Mouse (Mus musculus) heart, embryonic 10.5 days (tissue): Measurements from ENCODE around the gene Rnd3. TPM values are rescaled to one million over a fixed set of nuclear protein-coding genes. Genes with fewer than 3 reads are reported as not detected.

Experiments
- DNase-seq: peaks from one replicate; pipeline ENCODE4 v3.0.0-alpha.2; 2017; ENCODE audit warnings: low spot score
- H3K27ac ChIP-seq: fragments of 300-500 bp; sonication (generic); 2 replicates; pipeline ENCODE4 v1.5.1; 2016; ENCODE audit warnings: mild to moderate bottlenecking
- H3K27me3 ChIP-seq: fragments of 300-500 bp; sonication (generic); 2 replicates; pipeline ENCODE4 v1.6.1; 2016; ENCODE audit warnings: mild to moderate bottlenecking; ENCODE audit not compliant: poor library complexity, insufficient read depth, severe bottlenecking
- H3K36me3 ChIP-seq: fragments of 300-500 bp; sonication (generic); 2 replicates; pipeline ENCODE4 v1.6.1; 2016; ENCODE audit warnings: mild to moderate bottlenecking, moderate library complexity
- H3K4me1 ChIP-seq: fragments of 300-500 bp; sonication (generic); 2 replicates; pipeline ENCODE4 v1.6.1; 2016; ENCODE audit warnings: mild to moderate bottlenecking
- H3K4me3 ChIP-seq: fragments of 300-500 bp; sonication (generic); 2 replicates; pipeline ENCODE4 v1.5.1; 2016; ENCODE audit warnings: mild to moderate bottlenecking, moderate library complexity
- H3K9me3 ChIP-seq: fragments of 300-500 bp; sonication (generic); 2 replicates; pipeline ENCODE4 v1.6.1; 2016; ENCODE audit warnings: mild to moderate bottlenecking, moderate library complexity
- WGBS: fragments of 180-500 bp; shearing (Covaris S2); methylation state at CpG from one replicate; pipeline ENCODE4 v1.1.7; 2016; 5-methylcytosine and 5-hydroxymethylcytosine counted together
- polyA plus RNA-seq: library from polyadenylated mRNA; unstranded; fragments of >200 nt; fragmentation: Nextera tagmentation; extraction: Ambion mirVana; gene quantifications from 2 replicates; pipeline ENCODE4 v1.2.1, GENCODE M21; 2016

Rnd3 gene
- 35.7 and 56.8 TPM in 2 replicates for polyA plus RNA-seq

DNA sequence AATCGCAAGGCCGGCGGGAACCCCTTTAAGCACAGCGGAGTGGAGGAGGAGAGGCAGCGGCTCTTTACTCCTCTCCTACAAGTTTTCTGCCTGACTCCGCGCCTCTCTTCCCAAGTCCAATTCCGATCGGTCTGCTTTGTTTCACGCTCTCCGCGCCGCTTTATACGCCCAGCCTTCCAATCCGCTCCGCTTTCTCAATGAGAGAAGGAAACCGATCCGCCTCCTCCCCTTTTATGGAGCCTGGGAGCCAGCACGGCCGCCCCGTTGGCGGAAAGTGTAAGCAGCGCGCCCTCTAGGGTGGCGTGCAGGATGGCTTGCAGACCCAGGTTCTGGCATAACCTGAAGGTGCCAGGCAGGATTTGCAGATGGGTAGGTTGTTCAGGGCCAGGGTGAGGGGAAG lies at the start of gene Rnd3:
Gene Rnd3 (minus strand): TSS at position 137 of the 400 bp plus-strand sequence.
- Histone ChIP-seq H3K27me3 (peaks cover 30% of the 10 kb centered on the region), H3K4me3 (peak within 1 kb of the TSS; percentile 92), H3K36me3 (no peaks in the 10 kb centered on the region), H3K27ac (peak within 1 kb of the TSS; percentile 97), H3K9me3 (no peaks in the 10 kb centered on the region), H3K4me1 (peaks cover 26% of the 10 kb centered on the region)
- WGBS = under 1% methylated on average over 25 of the region's 25 CpGs
- DNase-seq = peak; percentile 96

DNA sequence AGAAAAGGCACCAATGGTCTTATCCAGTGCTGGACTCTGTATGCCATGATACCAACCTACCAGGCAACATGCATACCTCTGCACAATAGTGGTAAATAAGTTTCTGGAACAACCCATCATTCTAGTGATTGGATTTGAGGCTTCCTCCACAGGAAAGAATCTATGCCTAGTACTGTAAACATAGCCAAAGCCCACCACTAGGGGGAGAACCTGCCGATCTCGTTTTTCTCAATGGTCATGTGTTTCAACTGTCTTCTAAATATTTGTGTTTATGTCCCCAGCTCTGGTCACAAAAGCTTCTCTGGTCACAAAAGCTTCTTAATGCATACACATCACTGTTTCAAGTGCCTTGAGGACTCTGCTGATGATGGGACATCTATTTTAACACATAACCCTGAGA lies 43.4 kb upstream of the Rnd3 start:
- 64% methylated on average over 2 of the region's 2 CpGs for WGBS
- DNase-seq = no peak
- no peak overlapping the region for H3K27ac ChIP-seq
- no peaks in the 10 kb centered on the region for H3K27me3 ChIP-seq
- H3K36me3 ChIP-seq = no peaks in the 10 kb centered on the region
- no peaks in the 10 kb centered on the region for H3K4me1 ChIP-seq
- H3K9me3 ChIP-seq = no peaks in the 10 kb centered on the region
- H3K4me3 ChIP-seq = no peak overlapping the region

DNA sequence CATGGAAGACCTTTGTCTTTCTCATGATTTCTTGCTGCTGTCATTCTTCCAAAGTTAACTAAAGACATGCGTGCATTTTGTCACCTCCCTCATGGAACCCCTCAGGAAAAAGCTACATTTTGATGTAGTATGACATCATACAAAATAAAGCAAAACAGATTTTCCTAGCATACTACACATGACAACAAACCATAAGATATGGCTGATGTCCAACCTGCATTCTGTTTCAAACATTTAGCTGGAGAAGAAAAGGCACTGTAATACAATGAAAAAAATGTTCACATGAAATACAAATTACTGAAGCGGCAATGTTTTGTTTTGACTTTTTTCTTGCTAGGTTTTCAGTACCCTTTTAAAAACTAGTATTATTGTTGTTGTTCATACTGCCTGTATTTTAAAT lies 36.9 kb upstream of the Rnd3 start:
- Histone ChIP-seq H3K4me3 (no peak overlapping the region), H3K36me3 (no peaks in the 10 kb centered on the region), H3K27me3 (no peaks in the 10 kb centered on the region), H3K27ac (no peak overlapping the region), H3K9me3 (no peaks in the 10 kb centered on the region), H3K4me1 (no peaks in the 10 kb centered on the region)
- no peak for DNase-seq
- 89% methylated on average over 2 of the region's 2 CpGs for WGBS

DNA sequence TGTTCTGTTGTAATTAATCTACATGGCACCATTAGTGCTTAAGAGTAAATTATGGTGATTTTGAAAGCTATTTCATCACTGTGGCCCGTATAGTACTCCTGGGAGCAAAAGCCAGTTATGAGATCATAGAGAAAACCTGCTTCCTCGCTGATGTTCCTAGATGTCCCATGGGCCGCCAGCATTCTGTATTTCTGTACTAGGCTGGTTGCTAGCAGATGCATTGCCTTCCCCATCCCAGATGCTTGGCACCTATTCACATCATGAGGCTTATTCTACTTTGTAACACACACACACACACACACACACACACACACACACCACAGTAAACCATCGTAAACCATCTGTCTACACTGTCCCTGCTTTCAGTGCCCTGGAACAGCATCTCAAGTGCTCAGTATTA lies 34.1 kb upstream of the Rnd3 start:
- no peaks in the 10 kb centered on the region for H3K36me3 ChIP-seq
- DNase-seq = no peak
- no peak overlapping the region for H3K4me3 ChIP-seq
- WGBS = 87% methylated on average over 4 of the region's 4 CpGs
- no peak overlapping the region for H3K27ac ChIP-seq
- H3K9me3 ChIP-seq = no peaks in the 10 kb centered on the region
- no peaks in the 10 kb centered on the region for H3K4me1 ChIP-seq
- no peaks in the 10 kb centered on the region for H3K27me3 ChIP-seq

DNA sequence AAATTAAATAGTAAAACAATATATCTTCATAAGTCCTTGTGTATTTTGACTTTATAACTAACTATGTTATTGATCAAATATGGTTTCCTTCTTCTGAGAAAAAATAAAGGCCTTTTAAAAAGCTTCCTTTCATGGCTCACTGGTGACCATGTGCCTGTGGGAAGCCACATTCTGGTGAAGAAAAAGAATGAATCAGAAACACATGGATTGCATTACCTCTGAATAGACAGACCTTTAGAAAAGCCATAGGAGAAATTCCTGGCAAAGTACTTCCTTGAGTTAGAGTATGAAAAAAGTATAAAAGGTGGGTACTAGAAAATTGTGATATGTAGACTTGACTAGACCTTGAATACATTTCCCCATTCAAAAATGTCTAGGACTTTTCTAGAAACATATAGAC lies 32.5 kb upstream of the Rnd3 start:
- Histone ChIP-seq H3K36me3 (no peaks in the 10 kb centered on the region), H3K4me1 (peaks cover 5% of the 10 kb centered on the region; the same call in 1 of the 2 replicates), H3K27ac (no peak overlapping the region), H3K4me3 (no peak overlapping the region), H3K9me3 (no peaks in the 10 kb centered on the region), H3K27me3 (no peaks in the 10 kb centered on the region)
- no peak for DNase-seq

DNA sequence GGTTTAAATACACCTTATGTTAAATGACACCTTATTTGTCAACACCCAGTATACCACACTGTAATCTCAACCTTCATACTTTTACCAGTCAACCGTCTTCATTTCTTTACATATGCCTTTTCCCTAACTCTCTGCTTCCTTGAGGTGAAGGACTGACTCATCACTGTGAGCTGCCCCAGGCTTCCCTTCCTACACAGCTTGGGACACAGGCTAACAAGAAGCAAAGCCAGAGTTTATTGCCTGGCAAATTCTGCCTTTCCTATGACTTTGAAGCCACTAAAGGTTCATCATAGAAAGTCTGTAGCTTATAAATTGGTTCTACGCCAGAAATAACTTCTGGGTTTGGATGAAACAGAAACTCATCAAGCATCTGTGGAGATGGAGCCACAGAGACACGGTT lies 30.2 kb upstream of the Rnd3 start:
- no peaks in the 10 kb centered on the region for H3K9me3 ChIP-seq
- no peak for DNase-seq
- no peaks in the 10 kb centered on the region for H3K27me3 ChIP-seq
- no peaks in the 10 kb centered on the region for H3K36me3 ChIP-seq
- H3K27ac ChIP-seq = no peak overlapping the region
- H3K4me3 ChIP-seq = no peak overlapping the region
- WGBS = 68% methylated on average over 3 of the region's 3 CpGs
- H3K4me1 ChIP-seq = peaks cover 5% of the 10 kb centered on the region; the same call in 1 of the 2 replicates

DNA sequence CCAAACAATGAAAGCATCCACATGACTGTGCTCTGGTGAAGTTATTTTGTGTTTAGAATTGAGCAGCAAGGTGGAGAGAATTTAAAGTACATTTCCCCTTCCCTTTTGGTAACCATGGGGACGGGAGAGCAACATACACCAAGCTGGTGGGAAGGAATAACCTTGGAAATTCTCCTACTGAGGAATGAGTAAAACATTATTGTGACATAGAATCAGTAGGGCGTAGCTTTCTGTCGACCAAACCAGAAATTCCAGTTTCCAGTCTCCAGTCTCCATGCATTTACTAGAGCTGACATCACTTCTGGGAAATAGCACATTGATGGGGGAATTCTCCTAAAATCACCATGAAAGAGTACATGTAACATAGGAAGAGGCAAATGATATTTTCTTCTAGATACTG lies 28.7 kb upstream of the Rnd3 start:
- Histone ChIP-seq H3K36me3 (no peaks in the 10 kb centered on the region), H3K9me3 (no peaks in the 10 kb centered on the region), H3K27me3 (no peaks in the 10 kb centered on the region), H3K27ac (no peak overlapping the region), H3K4me1 (peaks cover 5% of the 10 kb centered on the region; the same call in 1 of the 2 replicates), H3K4me3 (no peak overlapping the region)
- no peak for DNase-seq
- WGBS = 78% methylated on average over 3 of the region's 3 CpGs

DNA sequence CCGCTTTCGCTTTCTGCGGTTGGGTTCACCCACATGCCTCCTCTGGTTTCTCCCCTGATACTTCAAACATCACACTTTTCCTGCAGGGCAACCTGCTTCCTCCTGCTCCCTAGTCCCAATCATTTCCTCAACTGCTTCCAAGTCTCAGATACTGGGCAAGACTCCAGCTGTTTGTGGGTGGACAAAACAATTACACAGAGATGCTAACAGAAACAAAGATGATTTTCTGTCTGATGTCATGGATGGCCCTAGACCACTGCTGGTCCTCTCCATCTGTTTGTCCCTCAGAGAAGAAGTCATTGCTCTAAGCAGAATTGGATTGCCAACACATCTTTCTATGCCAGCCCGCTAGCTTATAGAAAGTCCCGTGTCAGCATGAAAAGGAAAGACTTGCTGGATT lies 26.4 kb upstream of the Rnd3 start:
- H3K9me3 ChIP-seq = no peaks in the 10 kb centered on the region
- 89% methylated on average over 5 of the region's 5 CpGs for WGBS
- DNase-seq = no peak
- no peaks in the 10 kb centered on the region for H3K36me3 ChIP-seq
- H3K4me3 ChIP-seq = no peak overlapping the region
- peaks cover 5% of the 10 kb centered on the region; the same call in 1 of the 2 replicates for H3K4me1 ChIP-seq
- no peaks in the 10 kb centered on the region for H3K27me3 ChIP-seq
- H3K27ac ChIP-seq = no peak overlapping the region

DNA sequence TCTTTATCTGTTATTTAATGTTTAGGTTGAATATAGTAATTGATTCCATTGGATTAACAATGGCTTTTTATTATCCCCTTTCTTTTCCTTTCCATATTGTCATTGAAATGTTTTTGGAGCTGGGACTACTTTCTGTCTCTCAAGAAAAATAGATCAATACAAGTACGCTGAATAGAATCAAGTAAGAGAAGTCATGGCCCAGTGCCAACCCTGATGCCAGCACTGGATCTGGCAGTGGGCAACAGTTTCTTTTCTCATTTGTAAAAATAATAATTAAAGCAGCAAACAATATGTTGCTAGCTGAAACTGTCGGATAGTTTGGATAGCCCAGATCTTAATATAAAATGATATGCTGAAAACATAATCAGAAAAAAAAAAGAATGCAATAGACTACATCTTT lies 12.2 kb upstream of the Rnd3 start:
- H3K9me3 ChIP-seq = no peaks in the 10 kb centered on the region
- H3K4me3 ChIP-seq = no peak overlapping the region
- no peak overlapping the region for H3K27ac ChIP-seq
- 96% methylated on average over 2 of the region's 2 CpGs for WGBS
- DNase-seq = no peak
- H3K27me3 ChIP-seq = peaks cover 41% of the 10 kb centered on the region
- no peaks in the 10 kb centered on the region for H3K36me3 ChIP-seq
- H3K4me1 ChIP-seq = no peaks in the 10 kb centered on the region

DNA sequence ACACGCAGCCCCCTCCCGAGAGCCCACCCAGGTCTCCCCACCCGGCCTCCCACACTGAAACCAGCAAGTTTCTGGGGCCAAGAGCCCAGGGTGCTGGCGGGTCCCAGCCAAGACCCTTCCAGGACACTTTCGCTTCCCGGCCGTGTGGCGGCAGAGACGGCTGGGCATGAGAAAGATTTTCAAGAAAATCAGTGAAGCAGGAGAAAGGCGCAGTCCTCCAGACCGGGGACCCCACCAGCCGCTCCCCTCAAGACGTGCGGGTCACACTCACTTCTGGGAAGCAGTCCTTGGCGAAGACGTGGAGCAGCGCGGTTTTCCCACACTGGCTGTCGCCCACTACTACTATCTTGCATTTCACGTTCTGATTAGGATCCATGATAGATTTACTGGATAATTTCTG lies 457 bp downstream of the Rnd3 start:
- Histone ChIP-seq H3K4me3 (peak overlapping the region; percentile 92), H3K4me1 (peaks cover 27% of the 10 kb centered on the region), H3K36me3 (no peaks in the 10 kb centered on the region), H3K9me3 (no peaks in the 10 kb centered on the region), H3K27me3 (peaks cover 24% of the 10 kb centered on the region), H3K27ac (peak overlapping the region; percentile 97)
- 0% methylated on average over 20 of the region's 20 CpGs for whole genome bisulfite sequencing
- DNase-seq = peak; percentile 80

DNA sequence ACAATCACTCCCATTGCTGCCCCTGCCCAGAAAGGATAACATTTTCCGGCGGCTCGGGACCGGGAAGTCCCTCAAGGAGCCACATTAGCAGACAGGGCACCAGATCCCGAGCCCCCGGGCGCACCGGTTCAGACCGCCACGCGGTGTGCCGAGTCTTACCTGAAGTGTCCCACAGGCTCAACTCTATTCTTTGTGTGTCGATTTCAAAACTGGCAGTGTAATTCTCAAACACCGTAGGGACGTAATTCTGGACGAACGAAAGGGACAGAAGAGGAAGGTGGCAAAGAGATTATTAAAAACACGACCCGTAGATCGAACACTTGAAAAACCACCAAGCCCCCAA lies 875 bp downstream of the Rnd3 start:
- peak overlapping the region; percentile 97 for H3K27ac ChIP-seq
- peaks cover 31% of the 10 kb centered on the region for H3K4me1 ChIP-seq
- WGBS = under 1% methylated on average over 20 of the region's 20 CpGs
- H3K27me3 ChIP-seq = peaks cover 20% of the 10 kb centered on the region
- no peak for DNase-seq
- no peaks in the 10 kb centered on the region for H3K36me3 ChIP-seq
- H3K9me3 ChIP-seq = no peaks in the 10 kb centered on the region
- H3K4me3 ChIP-seq = peak overlapping the region; percentile 92

DNA sequence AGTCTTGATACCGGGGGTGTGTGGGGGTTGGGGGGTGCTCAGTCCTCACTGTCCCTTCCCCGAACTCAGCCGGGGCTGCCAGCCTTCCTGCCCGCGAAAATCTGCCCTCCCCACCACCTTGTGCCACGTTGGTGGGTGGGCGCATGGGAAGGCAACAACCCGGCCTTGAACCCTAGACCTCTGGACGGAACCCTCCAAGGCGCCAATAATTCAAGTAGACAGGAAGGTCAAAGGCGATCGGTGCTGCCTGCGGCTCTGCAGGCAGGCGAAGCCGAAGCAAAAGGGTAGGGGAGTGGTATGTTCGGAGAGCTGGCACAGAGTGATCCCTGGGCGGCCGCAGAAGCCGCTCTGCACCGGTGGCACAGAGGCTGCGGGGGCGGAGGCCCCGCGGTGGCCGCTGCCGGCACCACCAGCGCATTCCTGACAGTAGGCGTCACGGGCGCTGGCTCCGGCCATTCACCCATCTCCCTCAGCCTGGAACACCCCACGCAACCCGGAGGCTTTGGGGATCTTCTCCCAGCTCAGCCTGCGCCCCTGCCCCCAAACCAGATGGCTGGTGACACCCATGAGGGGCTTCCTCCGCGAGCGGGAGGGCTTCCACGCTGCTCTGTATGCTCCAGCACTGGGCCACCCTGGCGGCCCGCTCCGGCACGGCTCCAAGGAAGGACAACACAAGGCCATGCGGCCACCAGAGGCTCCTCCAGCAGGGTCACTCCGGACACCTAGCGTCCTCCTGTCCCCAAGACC lies 1.4 kb downstream of the Rnd3 start:
- no peaks in the 10 kb centered on the region for H3K9me3 ChIP-seq
- 0% methylated on average over 45 of the region's 45 CpGs for WGBS
- no peaks in the 10 kb centered on the region for H3K36me3 ChIP-seq
- H3K4me1 ChIP-seq = peaks cover 34% of the 10 kb centered on the region
- peaks cover 15% of the 10 kb centered on the region; the same call in 1 of the 2 replicates for H3K27me3 ChIP-seq
- H3K4me3 ChIP-seq = peak overlapping the region; percentile 92
- peak; percentile 90 for DNase-seq
- H3K27ac ChIP-seq = peak overlapping the region; percentile 97

DNA sequence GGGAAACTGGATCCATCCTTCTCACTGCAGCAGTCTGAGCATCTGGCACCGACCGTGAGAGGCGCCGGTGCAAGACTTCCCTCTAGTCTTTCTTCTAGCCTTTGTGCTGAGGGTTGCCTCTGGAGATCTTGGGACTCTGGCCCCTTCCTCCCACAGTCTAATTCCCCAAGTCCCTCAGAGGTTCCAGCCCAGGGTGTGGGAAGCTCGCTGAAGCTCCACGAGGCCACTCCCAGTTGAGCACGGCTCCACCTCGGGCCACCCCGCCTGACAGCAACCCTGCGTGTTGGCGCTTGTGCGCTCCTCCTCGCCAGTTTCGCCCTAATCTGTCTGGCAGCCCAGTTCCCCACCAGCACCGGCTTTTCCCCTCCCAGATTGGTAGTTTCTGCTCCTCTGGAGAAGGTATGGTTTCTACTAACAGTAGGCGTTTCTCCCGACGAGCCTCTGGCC lies 2.0 kb downstream of the Rnd3 start:
- peak; percentile 82 for DNase-seq
- no peaks in the 10 kb centered on the region for H3K9me3 ChIP-seq
- H3K27ac ChIP-seq = peak overlapping the region; percentile 97
- peak overlapping the region; percentile 92 for H3K4me3 ChIP-seq
- peaks cover 40% of the 10 kb centered on the region for H3K4me1 ChIP-seq
- WGBS = under 1% methylated on average over 18 of the region's 18 CpGs
- H3K27me3 ChIP-seq = peaks cover 9% of the 10 kb centered on the region; the same call in 1 of the 2 replicates
- no peaks in the 10 kb centered on the region for H3K36me3 ChIP-seq
